Mouse (Mus musculus) ES-E14 (cell line): ENCODE measurements around the gene 4930432M17Rik. TPM values are rescaled to one million over a fixed set of nuclear protein-coding genes. Genes with fewer than 3 reads are reported as not detected.

Experiments
- DNase-seq: peaks from one replicate; pipeline ENCODE4 v3.0.0-alpha.2; 2013; ENCODE audit warnings: low read depth, low spot score
- H3K27ac ChIP-seq: 2 replicates; pipeline ENCODE4 v1.5.1; 2012; ENCODE audit warnings: low read depth, mild to moderate bottlenecking, low read length, moderate library complexity, mixed read lengths; ENCODE audit not compliant: poor library complexity, insufficient read depth, severe bottlenecking
- H3K36me3 ChIP-seq: 2 replicates; pipeline ENCODE4 v1.6.1; 2012; ENCODE audit warnings: mild to moderate bottlenecking, low read length, moderate library complexity, mixed read lengths; ENCODE audit not compliant: control insufficient read depth, poor library complexity, insufficient read depth, severe bottlenecking
- H3K4me1 ChIP-seq, 2 experiments: fragments of 150-350 bp in 1 of 2; sonication (generic) in 1 of 2; 2 replicates each; pipeline ENCODE4 v1.6.1; 2012; ENCODE audit warnings: low read length in 2 of 2, mild to moderate bottlenecking in 1 of 2, mixed read lengths in 1 of 2; ENCODE audit not compliant: control insufficient read depth in 2 of 2, insufficient read depth in 2 of 2, poor library complexity in 1 of 2
- H3K4me3 ChIP-seq, 2 experiments: fragments of 150-350 bp in 1 of 2; sonication (generic) in 1 of 2; 2 replicates each; pipeline ENCODE4 v1.5.1; 2012; ENCODE audit warnings: low read length in 2 of 2, low read depth in 1 of 2, mild to moderate bottlenecking in 1 of 2, mixed read lengths in 1 of 2; ENCODE audit not compliant: insufficient read depth in 1 of 2, poor library complexity in 1 of 2, severe bottlenecking in 1 of 2
- H3K9ac ChIP-seq: 2 replicates; pipeline ENCODE4 v1.6.1; 2012; ENCODE audit warnings: low read depth, mild to moderate bottlenecking, low read length, mixed read lengths; ENCODE audit not compliant: poor library complexity, insufficient read depth, severe bottlenecking
- H3K9me3 ChIP-seq: fragments of 150-350 bp; sonication (generic); 2 replicates; pipeline ENCODE4 v1.6.1; 2012; ENCODE audit warnings: low read depth, mild to moderate bottlenecking, low read length; ENCODE audit not compliant: control insufficient read depth, insufficient read depth
- CHD2 ChIP-seq: IDR thresholded peaks from 2 replicates; pipeline ENCODE4 v1.6.1; 2014; ENCODE audit warnings: mild to moderate bottlenecking, low read depth, low read length, inconsistent platforms
- HCFC1 ChIP-seq: IDR thresholded peaks from 2 replicates; pipeline ENCODE4 v1.6.1; 2012; ENCODE audit warnings: low read length, inconsistent platforms, borderline replicate concordance; ENCODE audit not compliant: insufficient read depth
- MAFK ChIP-seq: IDR thresholded peaks from 2 replicates; pipeline ENCODE4 v1.6.1; 2014; ENCODE audit warnings: mild to moderate bottlenecking, low read depth, low read length, inconsistent platforms; ENCODE audit not compliant: insufficient read depth
- ZC3H11A ChIP-seq: IDR thresholded peaks from 2 replicates; pipeline ENCODE4 v1.6.1; 2012; ENCODE audit warnings: low read depth, mild to moderate bottlenecking, inconsistent platforms, low read length, borderline replicate concordance
- ZNF384 ChIP-seq: IDR thresholded peaks from 2 replicates; pipeline ENCODE4 v1.6.1; 2012; ENCODE audit warnings: low read depth, low read length, inconsistent platforms
- in situ Hi-C, 2 experiments: fragments of 600-800 bp; cut with MboI; formaldehyde crosslinking; loops; one replicate each; pipeline ENCODE4 v1.15.1; 2025; ENCODE audit warnings: low sequenced_read_pairs in 2 of 2, inconsistent platforms in 1 of 2; ENCODE audit not compliant: unreplicated experiment in 2 of 2
- total RNA-seq: library from RNA; depleted of rRNA; stranded (reverse); fragments of 300-350 nt; gene quantifications from 2 replicates; pipeline ENCODE4 v1.2.3, GENCODE M21; 2012

Gene 4930432M17Rik
- total RNA-seq, 1 experiment: not detected

- in situ Hi-C loops: no loop called here
- H3K4me3 ChIP-seq: no peak overlapping the region
- H3K36me3 ChIP-seq: no peaks in the 10 kb centered on the region
- TF ChIP-seq ZNF384 (no peak), ZC3H11A (no peak), MAFK (no peak), HCFC1 (no peak), CHD2 (no peak)
- H3K4me1 ChIP-seq: no peaks in the 10 kb centered on the region
- H3K9me3 ChIP-seq: no peaks in the 10 kb centered on the region
- no peak overlapping the region for H3K9ac ChIP-seq
- no peak overlapping the region for H3K27ac ChIP-seq
- no peak for DNase-seq
These were observed 7.7 kb upstream of the 4930432M17Rik start for GRCm38 (mm10) chr3:121662705-121663469.

GRCm38 (mm10) chr3:121663470-121663847, 7.1 kb upstream of the 4930432M17Rik start:
- in situ Hi-C loops: no loop called here
- Histone ChIP-seq H3K9ac (no peak overlapping the region), H3K27ac (no peak overlapping the region), H3K4me3 (no peak overlapping the region), H3K9me3 (no peaks in the 10 kb centered on the region), H3K4me1 (no peaks in the 10 kb centered on the region), H3K36me3 (no peaks in the 10 kb centered on the region)
- TF ChIP-seq CHD2 (no peak), ZC3H11A (no peak), HCFC1 (no peak), MAFK (no peak), ZNF384 (no peak)
- DNase-seq: no peak

- no peak for TF ChIP-seq CHD2
These were observed 1.7 kb downstream of the 4930432M17Rik start for GRCm38 (mm10) chr3:121672135-121672790.

GRCm38 (mm10) chr3:121678935-121679334, 8.4 kb downstream of the 4930432M17Rik start:
- H3K9me3 ChIP-seq: no peaks in the 10 kb centered on the region
- no peaks in the 10 kb centered on the region for H3K36me3 ChIP-seq
- H3K4me1 ChIP-seq: no peaks in the 10 kb centered on the region
- H3K27ac ChIP-seq: no peak overlapping the region
- no peak for TF ChIP-seq ZNF384
- TF ChIP-seq ZC3H11A: no peak
- no peak for TF ChIP-seq CHD2
- TF ChIP-seq HCFC1: no peak
- TF ChIP-seq MAFK: no peak
- DNase-seq: no peak
- H3K4me3 ChIP-seq: no peak overlapping the region
- no peak overlapping the region for H3K9ac ChIP-seq
- in situ Hi-C loops: no loop called here

More at GRCm38 (mm10) chr3:121672135-121672790, 1.7 kb downstream of the 4930432M17Rik start:
- in situ Hi-C loops: no loop called here
- no peak overlapping the region for H3K4me3 ChIP-seq
- no peak for DNase-seq
- H3K4me1 ChIP-seq: no peaks in the 10 kb centered on the region
- H3K27ac ChIP-seq: no peak overlapping the region
- no peak overlapping the region for H3K9ac ChIP-seq
- H3K9me3 ChIP-seq: no peaks in the 10 kb centered on the region
- no peaks in the 10 kb centered on the region for H3K36me3 ChIP-seq

GRCm38 (mm10) chr3:121679443-121679842, 8.9 kb downstream of the 4930432M17Rik start:
- in situ Hi-C loops: no loop called here
- TF ChIP-seq HCFC1: no peak
- H3K9ac ChIP-seq: no peak overlapping the region
- DNase-seq: no peak
- no peaks in the 10 kb centered on the region for H3K36me3 ChIP-seq
- H3K4me1 ChIP-seq: no peaks in the 10 kb centered on the region
- no peak overlapping the region for H3K27ac ChIP-seq
- no peak overlapping the region for H3K4me3 ChIP-seq
- H3K9me3 ChIP-seq: no peaks in the 10 kb centered on the region
